Mouse (Mus musculus) lung, adult 2 months (tissue): ENCODE results near the gene Rasgrf2.

Source experiments
- CTCF ChIP-seq: fragments of 200-500 bp; IDR thresholded peaks from 2 replicates; pipeline ENCODE4 v1.5.1; 2011; ENCODE audit warnings: mild to moderate bottlenecking, low read length, control low read depth; ENCODE audit not compliant: insufficient read depth
- POLR2A ChIP-seq: fragments of 200-500 bp; IDR thresholded peaks from 2 replicates; pipeline ENCODE4 v1.6.1; 2011; ENCODE audit warnings: low read depth, mild to moderate bottlenecking, control low read depth, low read length, borderline replicate concordance; ENCODE audit errors: extremely low read depth

GRCm38 (mm10) chr13:91873734-91874329 is 257.6 kb downstream of the Rasgrf2 start:
- TF ChIP-seq POLR2A = no peak
- TF ChIP-seq CTCF = no peak
